14 mouse cellular contexts compared by ENCODE assay signal in genomic region chr10:61605381-61605780, GRCm38 (mm10). TPM values are rescaled to one million over a fixed set of nuclear protein-coding genes. Genes with fewer than 3 reads are reported as not detected.
"Had no signal": no experiment of that assay in that cellular context is flagged by ENCODE, and none has a peak within 500 bp of the region (broad histone marks: within the 10 kb centered on the region; RNA-seq: fewer than 3 reads in every experiment).

No protein-coding gene starts in this region.

RNA-seq across cellular contexts. Expression of gene Npffr1, which starts 10.1 kb away (rescaled TPM):
- total RNA-seq: megakaryocyte, adult 5-6 weeks; megakaryocyte-erythroid progenitor cell, adult 5-6 weeks; monocyte, adult 5-6 weeks had no signal
- polyA plus RNA-seq: limb, embryonic 10.5 days; limb, embryonic 11.5 days; liver, embryonic 11.5 days; liver, embryonic 12.5 days; liver, embryonic 14.5 days; liver, embryonic 15.5 days; liver, embryonic 16.5 days; liver, postnatal 0 days; lung, embryonic 16.5 days; macrophage; neural tube, embryonic 11.5 days had no signal
